Mouse (Mus musculus) brain, embryonic 18.5 days (tissue): ENCODE data around the gene Gigyf1.

Source experiments
- DNase-seq: peaks from one replicate; pipeline ENCODE4 v3.0.0-alpha.2; 2012; ENCODE audit warnings: low read depth, low spot score

Gigyf1 gene

DNA sequence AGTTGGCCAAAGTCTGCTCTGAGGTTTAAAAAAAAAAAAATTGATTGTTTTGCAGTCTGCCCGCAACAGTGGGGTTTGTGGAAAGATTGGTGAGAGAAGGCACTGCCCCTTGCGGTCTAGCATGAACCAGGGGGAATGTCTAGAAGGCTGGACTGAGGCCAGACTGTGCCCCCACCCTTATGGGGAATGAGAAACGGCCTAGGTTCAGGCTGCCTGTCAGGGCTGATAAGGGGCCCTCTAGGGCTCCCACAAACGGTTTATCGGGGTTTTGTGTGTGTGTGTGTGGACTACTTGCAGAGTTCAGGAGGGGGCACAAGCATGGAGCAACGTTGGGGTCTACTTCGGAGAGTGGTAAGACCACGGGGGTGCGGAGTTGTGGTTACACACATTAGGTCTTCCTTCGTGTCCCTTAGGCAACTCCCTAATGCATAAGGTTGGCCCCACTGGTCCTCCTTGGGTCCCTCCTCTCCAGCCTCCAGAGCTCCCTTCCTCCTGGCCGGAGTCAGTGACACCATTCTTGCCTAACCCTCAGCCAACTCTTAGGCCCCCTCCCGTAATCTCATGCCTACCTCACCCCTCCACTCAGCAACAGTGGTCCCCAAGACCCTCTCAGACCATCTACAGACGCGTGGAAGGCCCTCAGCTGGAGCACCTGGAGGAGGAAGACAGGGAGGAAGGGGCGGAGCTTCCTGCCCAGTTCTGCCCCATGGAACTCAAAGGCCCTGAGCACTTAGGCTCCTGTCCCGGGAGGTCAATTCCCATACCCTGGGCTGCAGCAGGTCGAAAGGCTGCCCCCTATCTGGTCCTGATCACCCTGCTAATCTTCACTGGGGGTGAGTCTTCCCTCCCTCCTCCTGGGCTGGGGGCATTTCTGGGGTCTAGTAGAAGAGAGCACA is 52.6 kb downstream of the Gigyf1 start:
- no peak for DNase-seq

DNA sequence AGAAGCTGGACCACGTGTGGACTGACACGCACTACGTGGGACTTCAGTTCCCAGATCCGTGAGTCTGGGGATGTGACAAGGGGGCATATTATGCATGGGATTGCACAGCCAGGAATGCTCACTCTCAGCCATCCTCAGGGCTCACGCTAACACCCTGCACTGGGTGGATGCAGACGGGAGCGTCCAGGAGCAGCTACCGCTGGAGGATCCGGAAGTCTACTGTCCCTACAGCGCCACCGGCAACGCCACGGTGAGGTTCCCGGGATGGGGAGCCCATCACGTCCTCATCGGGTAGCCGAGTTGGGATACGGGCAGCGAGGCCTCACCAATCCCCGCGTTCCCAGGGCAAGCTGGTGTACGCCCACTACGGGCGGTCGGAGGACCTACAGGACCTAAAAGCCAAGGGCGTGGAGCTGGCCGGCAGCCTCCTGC is 56.1 kb downstream of the Gigyf1 start:
- no peak for DNase-seq
